8 mouse cellular contexts compared by ENCODE assay signal in genomic region chr12:69446085-69446467, GRCm38 (mm10).
DNase-seq lines count a peak whose midpoint lies in the region; ATAC-seq and TF ChIP-seq lines count a peak whose summit lies in the region.

No protein-coding gene starts in this region.

- no peak for TF ChIP-seq POLR2A in cortical plate, adult 2 months (IDR thresholded peaks at IDR 0.05; ENCODE audit: extremely low read depth, insufficient read depth, low read length)

- H3K4me2 ChIP-seq in kidney, postnatal 0 days (ENCODE audit: low read length): peak overlapping the region; percentile 51
- H3K4me2 ChIP-seq in hindbrain, embryonic 13.5 days: peak overlapping the region; percentile 42
- H3K4me2 ChIP-seq in midbrain, embryonic 15.5 days: peak overlapping the region; percentile 50

- no peaks in the 10 kb centered on the region for H3K36me3 ChIP-seq in kidney, postnatal 0 days (ENCODE audit: insufficient read depth, low read length)
- H3K36me3 ChIP-seq in hindbrain, embryonic 13.5 days: no peaks in the 10 kb centered on the region
- no peaks in the 10 kb centered on the region for H3K36me3 ChIP-seq in midbrain, embryonic 15.5 days (replicated peaks)

- H3K27me3 ChIP-seq in kidney, postnatal 0 days (ENCODE audit: insufficient read depth, low read length): no peaks in the 10 kb centered on the region
- H3K27me3 ChIP-seq in hindbrain, embryonic 13.5 days: no peaks in the 10 kb centered on the region
- no peaks in the 10 kb centered on the region for H3K27me3 ChIP-seq in midbrain, embryonic 15.5 days (replicated peaks)

- H3K9ac ChIP-seq in kidney, postnatal 0 days (ENCODE audit: low read depth, low read length): peak overlapping the region; percentile 47; the same call in 1 of the 2 replicates
- H3K9ac ChIP-seq in hindbrain, embryonic 13.5 days: peak overlapping the region; percentile 55
- peak overlapping the region; percentile 28; the same call in 1 of the 2 replicates for H3K9ac ChIP-seq in midbrain, embryonic 15.5 days

- H3K4me1 ChIP-seq in kidney, postnatal 0 days (replicated peaks; ENCODE audit: insufficient read depth, low read length): peaks cover 22% of the 10 kb centered on the region
- H3K4me1 ChIP-seq in cortical plate, adult 2 months (ENCODE audit: control insufficient read depth, insufficient read depth, low read length): no peaks in the 10 kb centered on the region
- peaks cover 14% of the 10 kb centered on the region for H3K4me1 ChIP-seq in hindbrain, embryonic 13.5 days (replicated peaks)
- peaks cover 16% of the 10 kb centered on the region for H3K4me1 ChIP-seq in midbrain, embryonic 15.5 days

- peak; percentile 4; the same call in 1 of the 2 replicates for ATAC-seq in kidney, postnatal 0 days (replicated peaks; ENCODE audit: low FRiP score, low read depth)
- peak; percentile 82 for ATAC-seq in hindbrain, embryonic 13.5 days (ENCODE audit: low FRiP score)
- peak; percentile 87 for ATAC-seq in midbrain, embryonic 15.5 days (replicated peaks)

- DNase-seq in kidney, postnatal 0 days (ENCODE audit: low spot score): peak; percentile 78
- DNase-seq in kidney, adult 11 months: no peak
- DNase-seq in gastrocnemius, adult 18-20 months (ENCODE audit: low spot score): no peak
- no peak for DNase-seq in gastrocnemius, postnatal 14 days
- DNase-seq in adrenal gland, postnatal 36 days: no peak

- intact Hi-C loops in gastrocnemius, postnatal 14 days (cut with DNase I; ENCODE audit: low total_unique reads): no loop called here

- H3K27ac ChIP-seq in kidney, postnatal 0 days: peak overlapping the region; percentile 85
- 0 out of 2 replicates have a peak overlapping the region, but pooled peaks have one; percentile 34 for H3K27ac ChIP-seq in cortical plate, adult 2 months (ENCODE audit: insufficient read depth, low read length)
- H3K27ac ChIP-seq in hindbrain, embryonic 13.5 days: peak overlapping the region; percentile 79
- peak overlapping the region; percentile 72 for H3K27ac ChIP-seq in midbrain, embryonic 15.5 days

- no peak overlapping the region for H3K4me3 ChIP-seq in kidney, postnatal 0 days (replicated peaks; ENCODE audit: low read depth, low read length)
- no peak overlapping the region for H3K4me3 ChIP-seq in cortical plate, adult 2 months (ENCODE audit: insufficient read depth, low read length)
- 0 out of 2 replicates have a peak overlapping the region, but pooled peaks have one; percentile 9 for H3K4me3 ChIP-seq in hindbrain, embryonic 13.5 days
- H3K4me3 ChIP-seq in midbrain, embryonic 15.5 days: peak overlapping the region; percentile 19; the same call in 1 of the 2 replicates

- no peak for TF ChIP-seq CTCF in kidney, postnatal 0 days (IDR thresholded peaks at IDR 0.05; ENCODE audit: low read depth)
- TF ChIP-seq CTCF in cortical plate, adult 2 months (IDR thresholded peaks at IDR 0.05; ENCODE audit: extremely low read depth, insufficient read depth, low read length): no peak

- H3K9me3 ChIP-seq in kidney, postnatal 0 days (replicated peaks; ENCODE audit: low read length): no peaks in the 10 kb centered on the region
- no peaks in the 10 kb centered on the region for H3K9me3 ChIP-seq in hindbrain, embryonic 13.5 days
- H3K9me3 ChIP-seq in midbrain, embryonic 15.5 days: no peaks in the 10 kb centered on the region

- 9% methylated on average over 10 of the region's 10 CpGs for WGBS in kidney, postnatal 0 days
- 16% methylated on average over 10 of the region's 10 CpGs for WGBS in hindbrain, embryonic 13.5 days
- 7% methylated on average over 10 of the region's 10 CpGs for WGBS in midbrain, embryonic 15.5 days

Comparison
In these comparisons a context has a peak if more than half of its experiments do, and no peak if none do; other contexts are left out.
1. ATAC-seq: peak in every context shown above with its lines; median percentile 87 in midbrain, embryonic 15.5 days; 82 in hindbrain, embryonic 13.5 days; 4 in kidney, postnatal 0 days.
2. H3K27ac ChIP-seq: peak in every context shown above with its lines; median percentile 85 in kidney, postnatal 0 days; 79 in hindbrain, embryonic 13.5 days; 72 in midbrain, embryonic 15.5 days; 34 in cortical plate, adult 2 months.
3. H3K4me3 ChIP-seq: peak in hindbrain, embryonic 13.5 days (single experiment) and midbrain, embryonic 15.5 days (single experiment); none in kidney, postnatal 0 days (single experiment) and cortical plate, adult 2 months (single experiment).
4. Peak in every context shown above with its lines, with median percentiles within 50 percentile points of each other: H3K4me2 ChIP-seq and H3K9ac ChIP-seq.